Mouse (Mus musculus) stomach, postnatal 0 days (tissue): ENCODE results near the gene Scamp1.

Experiments used
- CTCF ChIP-seq: IDR thresholded peaks from 2 replicates; pipeline ENCODE4 v1.5.1; 2016; ENCODE audit warnings: antibody characterized with exemption, low read depth, mild to moderate bottlenecking, moderate library complexity
- EP300 ChIP-seq: optimal IDR thresholded peaks from 2 replicates; pipeline ENCODE3; 2016; ENCODE audit warnings: antibody characterized with exemption

GRCm38 (mm10) chr13:94212179-94212578 lies 73.5 kb downstream of the Scamp1 start:
- TF ChIP-seq CTCF (no peak), EP300 (no peak)
